Mouse (Mus musculus) forebrain, embryonic 10.5 days (tissue): ENCODE measurements around the gene Piezo1. TPM values are rescaled to one million over a fixed set of nuclear protein-coding genes. Genes with fewer than 3 reads are reported as not detected.
A peak's percentile ranks its signal among the peaks of the same experiment; 100 is the strongest.

ENCODE experiments used
- DNase-seq: peaks from one replicate; pipeline ENCODE4 v3.0.0-alpha.2; 2017; ENCODE audit warnings: low spot score; ENCODE audit errors: extremely low spot score
- H3K27ac ChIP-seq: fragments of 300-500 bp; sonication (generic); 2 replicates; pipeline ENCODE4 v1.5.1; 2016; ENCODE audit warnings: mild to moderate bottlenecking
- H3K27me3 ChIP-seq: fragments of 300-500 bp; sonication (generic); 2 replicates; pipeline ENCODE4 v1.6.1; 2016; ENCODE audit warnings: mild to moderate bottlenecking; ENCODE audit not compliant: poor library complexity, severe bottlenecking
- H3K36me3 ChIP-seq: fragments of 300-500 bp; sonication (generic); replicated peaks from 2 replicates; pipeline ENCODE4 v1.6.1; 2016; ENCODE audit warnings: mild to moderate bottlenecking, moderate library complexity
- H3K4me1 ChIP-seq: fragments of 300-500 bp; sonication (generic); 2 replicates; pipeline ENCODE4 v1.6.1; 2016
- H3K4me3 ChIP-seq: fragments of 300-500 bp; sonication (generic); 2 replicates; pipeline ENCODE4 v1.5.1; 2016; ENCODE audit warnings: mild to moderate bottlenecking, moderate library complexity
- H3K9me3 ChIP-seq: fragments of 300-500 bp; sonication (generic); 2 replicates; pipeline ENCODE4 v1.6.1; 2016; ENCODE audit warnings: mild to moderate bottlenecking, moderate library complexity
- WGBS: fragments of 180-500 bp; shearing (Covaris S2); methylation state at CpG from one replicate; pipeline ENCODE4 v1.1.7; 2016; 5-methylcytosine and 5-hydroxymethylcytosine counted together
- polyA plus RNA-seq: library from polyadenylated mRNA; unstranded; fragments of >200 nt; fragmentation: Nextera tagmentation; extraction: Ambion mirVana; gene quantifications from 2 replicates; pipeline ENCODE4 v1.2.1, GENCODE M21; 2016

The Piezo1 gene
- 6.1 and 8.8 TPM in 2 replicates for polyA plus RNA-seq

- peak within 1 kb of the TSS; percentile 91 for H3K27ac ChIP-seq
These were observed at the start of gene Piezo1 for GRCm38 (mm10) chr8:122551265-122552051. Piezo1 (minus strand) TSS chr8:122551329.

GRCm38 (mm10) chr8:122600666-122601065, 49.5 kb upstream of the Piezo1 start:
- Histone ChIP-seq H3K4me3 (no peak overlapping the region), H3K27ac (no peak overlapping the region)
- WGBS, result 92% methylated on average over 9 of the region's 9 CpGs

More at GRCm38 (mm10) chr8:122551265-122552051, at the start of gene Piezo1:
- Histone ChIP-seq H3K9me3 (no peaks in the 10 kb centered on the region), H3K4me3 (peak within 1 kb of the TSS; percentile 68), H3K4me1 (peaks cover 54% of the 10 kb centered on the region), H3K36me3 (peaks cover 6% of the 10 kb centered on the region; the same call in 1 of the 2 replicates), H3K27me3 (peaks cover 38% of the 10 kb centered on the region)
- 11% methylated on average over 56 of the region's 56 CpGs for WGBS
- peak; percentile 81 for DNase-seq

GRCm38 (mm10) chr8:122596031-122596430, 44.9 kb upstream of the Piezo1 start:
- no peak overlapping the region for H3K4me3 ChIP-seq
- peaks cover 23% of the 10 kb centered on the region; the same call in 1 of the 2 replicates for H3K4me1 ChIP-seq
- no peak overlapping the region for H3K27ac ChIP-seq
- no peaks in the 10 kb centered on the region for H3K27me3 ChIP-seq
- whole genome bisulfite sequencing, result 52% methylated on average over 4 of the region's 4 CpGs
- no peaks in the 10 kb centered on the region; the same call in 1 of the 2 replicates for H3K36me3 ChIP-seq
- DNase-seq, result no peak
- H3K9me3 ChIP-seq, result no peaks in the 10 kb centered on the region

More at GRCm38 (mm10) chr8:122600666-122601065, 49.5 kb upstream of the Piezo1 start:
- no peaks in the 10 kb centered on the region for H3K9me3 ChIP-seq
- H3K4me1 ChIP-seq, result 0 out of 2 replicates have a peak, but pooled peaks cover 2% of the 10 kb centered on the region
- no peaks in the 10 kb centered on the region for H3K27me3 ChIP-seq
- no peak for DNase-seq
- no peaks in the 10 kb centered on the region; the same call in 1 of the 2 replicates for H3K36me3 ChIP-seq

- H3K4me1 ChIP-seq, result peaks cover 23% of the 10 kb centered on the region; the same call in 1 of the 2 replicates
- no peaks in the 10 kb centered on the region for H3K27me3 ChIP-seq
- no peak for DNase-seq
- WGBS, result 84% methylated on average over 19 of the region's 19 CpGs
- H3K9me3 ChIP-seq, result no peaks in the 10 kb centered on the region
- H3K36me3 ChIP-seq, result no peaks in the 10 kb centered on the region; the same call in 1 of the 2 replicates
- no peak overlapping the region for H3K27ac ChIP-seq
- no peak overlapping the region for H3K4me3 ChIP-seq
These were observed 42.8 kb upstream of the Piezo1 start for GRCm38 (mm10) chr8:122593783-122594507.

- WGBS, result 83% methylated on average over 12 of the region's 12 CpGs
- H3K9me3 ChIP-seq, result no peaks in the 10 kb centered on the region
- H3K27ac ChIP-seq, result no peak overlapping the region
These were observed 42.1 kb upstream of the Piezo1 start for GRCm38 (mm10) chr8:122593240-122593639.

GRCm38 (mm10) chr8:122586749-122587148, 35.6 kb upstream of the Piezo1 start:
- H3K36me3 ChIP-seq, result no peaks in the 10 kb centered on the region
- WGBS, result 86% methylated on average over 10 of the region's 10 CpGs
- no peak overlapping the region for H3K27ac ChIP-seq
- DNase-seq, result no peak
- no peaks in the 10 kb centered on the region for H3K27me3 ChIP-seq
- H3K9me3 ChIP-seq, result no peaks in the 10 kb centered on the region
- H3K4me1 ChIP-seq, result peaks cover 25% of the 10 kb centered on the region
- H3K4me3 ChIP-seq, result no peak overlapping the region

More at GRCm38 (mm10) chr8:122593240-122593639, 42.1 kb upstream of the Piezo1 start:
- no peak overlapping the region for H3K4me3 ChIP-seq
- H3K27me3 ChIP-seq, result no peaks in the 10 kb centered on the region
- H3K36me3 ChIP-seq, result no peaks in the 10 kb centered on the region; the same call in 1 of the 2 replicates
- H3K4me1 ChIP-seq, result peaks cover 23% of the 10 kb centered on the region; the same call in 1 of the 2 replicates
- no peak for DNase-seq

- peaks cover 27% of the 10 kb centered on the region for H3K4me1 ChIP-seq
- 58% methylated on average over 7 of the region's 7 CpGs for WGBS
- no peaks in the 10 kb centered on the region for H3K9me3 ChIP-seq
- no peaks in the 10 kb centered on the region for H3K36me3 ChIP-seq
- H3K27me3 ChIP-seq, result no peaks in the 10 kb centered on the region
- DNase-seq, result no peak
- no peak overlapping the region for H3K27ac ChIP-seq
- no peak overlapping the region for H3K4me3 ChIP-seq
These were observed 35.0 kb upstream of the Piezo1 start for GRCm38 (mm10) chr8:122586171-122586570.

- H3K9me3 ChIP-seq, result no peaks in the 10 kb centered on the region
- no peak overlapping the region for H3K4me3 ChIP-seq
- DNase-seq, result no peak
- no peaks in the 10 kb centered on the region for H3K36me3 ChIP-seq
- peaks cover 34% of the 10 kb centered on the region for H3K4me1 ChIP-seq
- no peaks in the 10 kb centered on the region for H3K27me3 ChIP-seq
- WGBS, result 73% methylated on average over 14 of the region's 14 CpGs
- peak overlapping the region; percentile 36 for H3K27ac ChIP-seq
These were observed 34.3 kb upstream of the Piezo1 start for GRCm38 (mm10) chr8:122585411-122585891.

- Histone ChIP-seq H3K27ac (no peak overlapping the region), H3K36me3 (no peaks in the 10 kb centered on the region), H3K4me1 (peaks cover 35% of the 10 kb centered on the region), H3K9me3 (no peaks in the 10 kb centered on the region), H3K27me3 (no peaks in the 10 kb centered on the region), H3K4me3 (no peak overlapping the region)
- DNase-seq, result no peak
- WGBS, result 89% methylated on average over 9 of the region's 9 CpGs
These were observed 33.9 kb upstream of the Piezo1 start for GRCm38 (mm10) chr8:122584981-122585380.

GRCm38 (mm10) chr8:122580926-122581325, 29.8 kb upstream of the Piezo1 start:
- Histone ChIP-seq H3K36me3 (no peaks in the 10 kb centered on the region), H3K4me3 (no peak overlapping the region), H3K9me3 (no peaks in the 10 kb centered on the region), H3K27ac (no peak overlapping the region), H3K4me1 (peaks cover 56% of the 10 kb centered on the region), H3K27me3 (no peaks in the 10 kb centered on the region)
- WGBS, result 80% methylated on average over 15 of the region's 15 CpGs
- no peak for DNase-seq

GRCm38 (mm10) chr8:122579196-122579595, 28.1 kb upstream of the Piezo1 start:
- Histone ChIP-seq H3K27ac (peak overlapping the region; percentile 67), H3K27me3 (no peaks in the 10 kb centered on the region), H3K9me3 (no peaks in the 10 kb centered on the region), H3K36me3 (peaks cover 12% of the 10 kb centered on the region), H3K4me1 (peaks cover 61% of the 10 kb centered on the region), H3K4me3 (no peak overlapping the region)
- WGBS, result 14% methylated on average over 7 of the region's 7 CpGs
- no peak for DNase-seq

GRCm38 (mm10) chr8:122577116-122577515, 26.0 kb upstream of the Piezo1 start:
- H3K36me3 ChIP-seq, result peaks cover 33% of the 10 kb centered on the region
- WGBS, result 38% methylated on average over 10 of the region's 10 CpGs
- peaks cover 81% of the 10 kb centered on the region for H3K4me1 ChIP-seq
- H3K27me3 ChIP-seq, result no peaks in the 10 kb centered on the region
- no peak for DNase-seq
- H3K27ac ChIP-seq, result peak overlapping the region; percentile 93
- H3K4me3 ChIP-seq, result peak overlapping the region; percentile 77
- no peaks in the 10 kb centered on the region for H3K9me3 ChIP-seq
